Mouse (Mus musculus) CH12.LX (cell line): ENCODE results near the gene Snta1. TPM values are rescaled to one million over a fixed set of nuclear protein-coding genes. Genes with fewer than 3 reads are reported as not detected.

ENCODE experiments used
- DNase-seq: peaks from one replicate; pipeline ENCODE4 v3.0.0-alpha.2; 2013; ENCODE audit errors: extremely low read depth
- H3K27ac ChIP-seq: 2 replicates; pipeline ENCODE4 v1.5.1; 2012; ENCODE audit warnings: low read depth, mild to moderate bottlenecking, control low read depth, moderate library complexity; ENCODE audit not compliant: insufficient read depth
- H3K27me3 ChIP-seq: replicated peaks from 2 replicates; pipeline ENCODE3; 2012; ENCODE audit warnings: inconsistent platforms
- H3K36me3 ChIP-seq, 2 experiments: replicated peaks in 1 of 2; 2 replicates each; pipeline versions ENCODE3 to v1.6.1; 2012; ENCODE audit warnings: inconsistent platforms in 1 of 2, low read length in 1 of 2, mild to moderate bottlenecking in 1 of 2, mixed read lengths in 1 of 2, moderate library complexity in 1 of 2; ENCODE audit not compliant: control insufficient read depth in 1 of 2, insufficient read depth in 1 of 2
- H3K4me1 ChIP-seq, 2 experiments: 2 replicates each; pipeline ENCODE4 v1.6.1; 2012; ENCODE audit warnings: inconsistent platforms in 1 of 2, moderate library complexity in 1 of 2; ENCODE audit not compliant: insufficient read depth in 2 of 2, control insufficient read depth in 1 of 2
- H3K4me2 ChIP-seq: 2 replicates; pipeline ENCODE4 v1.6.1; 2012; ENCODE audit warnings: low read depth, mild to moderate bottlenecking, control low read depth; ENCODE audit not compliant: poor library complexity, insufficient read depth, severe bottlenecking
- H3K4me3 ChIP-seq, 3 experiments: fragments of 150-350 bp in 1 of 3; sonication (generic) in 1 of 3; replicated peaks in 1 of 3; 2 replicates each; pipeline versions ENCODE3 to v1.5.1; 2011 to 2012; ENCODE audit warnings: low read depth in 2 of 3, low read length in 2 of 3, mild to moderate bottlenecking in 2 of 3, moderate library complexity in 2 of 3, control low read depth in 1 of 3, improper control_type of control experiment in 1 of 3, inconsistent platforms in 1 of 3, mixed read lengths in 1 of 3; ENCODE audit not compliant: poor library complexity in 1 of 3
- H3K79me2 ChIP-seq: replicated peaks from 2 replicates; pipeline ENCODE4 v1.6.1; 2012; ENCODE audit warnings: mild to moderate bottlenecking, moderate library complexity; ENCODE audit not compliant: control insufficient read depth, poor library complexity, insufficient read depth, severe bottlenecking; ENCODE audit errors: extremely low read depth
- H3K9ac ChIP-seq: 2 replicates; pipeline ENCODE4 v1.6.1; 2012; ENCODE audit warnings: low read depth, mild to moderate bottlenecking, control low read depth, moderate library complexity; ENCODE audit not compliant: insufficient read depth
- H3K9me3 ChIP-seq: replicated peaks from 2 replicates; pipeline ENCODE3; 2012; ENCODE audit warnings: low read length, inconsistent platforms, mixed read lengths
- EP300 ChIP-seq: IDR thresholded peaks from 2 replicates; pipeline ENCODE4 v1.6.1; 2011; ENCODE audit warnings: low read length, improper control_type of control experiment
- JUN ChIP-seq: IDR thresholded peaks from 2 replicates; pipeline ENCODE4 v1.6.1; 2011; ENCODE audit warnings: low read depth, mild to moderate bottlenecking, low read length, improper control_type of control experiment, moderate library complexity; ENCODE audit not compliant: insufficient read depth
- JUND ChIP-seq: conservative IDR thresholded peaks from 2 replicates; pipeline ENCODE4 v1.6.1; 2011; ENCODE audit warnings: low read depth, low read length, improper control_type of control experiment
- MAFK ChIP-seq: IDR thresholded peaks from 2 replicates; pipeline ENCODE4 v1.6.1; 2011; ENCODE audit warnings: low read length, improper control_type of control experiment; ENCODE audit not compliant: insufficient replicate concordance
- MEF2A ChIP-seq: IDR thresholded peaks from 2 replicates; pipeline ENCODE4 v1.6.1; 2014; ENCODE audit warnings: low read depth, mild to moderate bottlenecking, inconsistent platforms, low read length, improper control_type of control experiment, borderline replicate concordance
- NELFE ChIP-seq: IDR thresholded peaks from 2 replicates; pipeline ENCODE4 v1.6.1; 2011; ENCODE audit warnings: low read depth, low read length, improper control_type of control experiment
- NRF1 ChIP-seq: IDR thresholded peaks from 2 replicates; pipeline ENCODE4 v1.6.1; 2014; ENCODE audit warnings: low read depth, mild to moderate bottlenecking, inconsistent platforms, low read length, improper control_type of control experiment, moderate library complexity
- PAX5 ChIP-seq: IDR thresholded peaks from 2 replicates; pipeline ENCODE4 v1.6.1; 2012; ENCODE audit warnings: low read length, inconsistent platforms, mixed read lengths
- RCOR1 ChIP-seq: conservative IDR thresholded peaks from 2 replicates; pipeline ENCODE4 v1.6.1; 2012; ENCODE audit warnings: low read depth, mild to moderate bottlenecking, inconsistent platforms, low read length, improper control_type of control experiment
- SIN3A ChIP-seq: IDR thresholded peaks from 2 replicates; pipeline ENCODE4 v1.6.1; 2012; ENCODE audit warnings: low read length, improper control_type of control experiment, inconsistent platforms
- TBP ChIP-seq: conservative IDR thresholded peaks from 2 replicates; pipeline ENCODE4 v1.6.1; 2011; ENCODE audit warnings: low read depth, low read length, improper control_type of control experiment
- USF1 ChIP-seq: IDR thresholded peaks from 2 replicates; pipeline ENCODE4 v1.6.1; 2014; ENCODE audit warnings: low read depth, mild to moderate bottlenecking, inconsistent platforms, low read length, improper control_type of control experiment
- dilution Hi-C: fragments of 300-500 bp; cut with MboI; formaldehyde crosslinking; loops from 2 replicates; pipeline ENCODE4 v1.14.3; 2020; ENCODE audit warnings: low sequenced_read_pairs; ENCODE audit not compliant: extremely low pct_unique_long_range_greater_than_20kb, extremely low pct_ligation_motif_present
- in situ Hi-C: fragments of 300-500 bp; cut with MboI; formaldehyde crosslinking; loops from 3 replicates; pipeline ENCODE4 v1.14.3; 2019; ENCODE audit warnings: low sequenced_read_pairs, low pct_ligation_motif_present, low pct_unique_long_range_greater_than_20kb, mixed read lengths
- polyA plus RNA-seq: library from polyadenylated mRNA; unstranded; fragments of >175 nt; gene quantifications from 2 replicates; pipeline ENCODE4 v1.2.1, GENCODE M21; 2012; ENCODE audit warnings: low read depth; ENCODE audit not compliant: insufficient read length
- total RNA-seq, 2 experiments: library from RNA; depleted of rRNA; stranded (reverse); fragments of 300-350 nt in 1 of 2; fragments of >200 nt in 1 of 2; gene quantifications; 2 replicates each; pipeline ENCODE4 v1.2.3; 2012 to 2014

Gene Snta1
- total RNA-seq (2012; rRNA removed) (not detected in 2 replicates), total RNA-seq (2014; rRNA removed) (not detected in 2 replicates), polyA plus RNA-seq (0.33 and 0.57 TPM in 2 replicates)

- no peaks in the 10 kb centered on the region for H3K79me2 ChIP-seq
- TF ChIP-seq JUND = no peak
- no peak for TF ChIP-seq SIN3A
- no peak for TF ChIP-seq USF1
- TF ChIP-seq MAFK = no peak
- no peak for TF ChIP-seq JUN
- no peak for TF ChIP-seq NELFE
- TF ChIP-seq MEF2A = no peak
- TF ChIP-seq EP300 = no peak
- TF ChIP-seq NRF1 = no peak
- TF ChIP-seq, all 38 proteins: peak for 0
- no peak for DNase-seq
- Histone ChIP-seq H3K4me1 (peaks cover 2 to 15% of the 10 kb centered on the region in 2 experiments; a peak in 3 of 4 replicates), H3K27me3 (no peaks in the 10 kb centered on the region), H3K4me3 (no peak within 1 kb of the TSS), H3K9ac (no peak within 1 kb of the TSS), H3K9me3 (no peaks in the 10 kb centered on the region), H3K27ac (no peak within 1 kb of the TSS), H3K36me3 (no peaks in the 10 kb centered on the region), H3K4me2 (no peak within 1 kb of the TSS)
- dilution Hi-C loops (no loop called here), in situ Hi-C loops (no loop called here)
Observed at GRCm38 (mm10) chr2:154407643-154408445, at the start of gene Snta1. Gene Snta1, minus strand, starts transcription at chr2:154408099.

- in situ Hi-C loops = no loop called here
- Histone ChIP-seq H3K4me2 (no peak overlapping the region), H3K27me3 (no peaks in the 10 kb centered on the region), H3K4me3 (no peak overlapping the region), H3K79me2 (peaks cover 4% of the 10 kb centered on the region; the same call in 1 of the 2 replicates), H3K36me3 (peaks cover 0 to 14% of the 10 kb centered on the region in 2 experiments), H3K4me1 (peaks cover 0 to 8% of the 10 kb centered on the region in 2 experiments; a peak in 2 of 4 replicates), H3K27ac (no peak overlapping the region), H3K9ac (no peak overlapping the region), H3K9me3 (no peaks in the 10 kb centered on the region)
- dilution Hi-C loops = no loop called here
- TF ChIP-seq RCOR1 (no peak), PAX5 (no peak), TBP (no peak), NRF1 (no peak)
- DNase-seq = no peak
Observed at GRCm38 (mm10) chr2:154456621-154457020, 48.7 kb upstream of the Snta1 start.
